Mouse (Mus musculus) liver, postnatal 0 days (tissue): ENCODE results near the gene Ang2. TPM values are rescaled to one million over a fixed set of nuclear protein-coding genes. Genes with fewer than 3 reads are reported as not detected.
"Not testable (repeated sequence)": the region's sequence is repeated elsewhere in the genome, so short reads cannot be mapped to it uniquely, and the experiment has no call there.

Source experiments
- ATAC-seq: fragments of 200-750 bp; cut with Nextera tagmentation; 2 replicates; pipeline ENCODE4 v1.8.0; 2017; ENCODE audit warnings: mild to moderate bottlenecking, moderate library complexity
- DNase-seq: peaks from one replicate; pipeline ENCODE4 v3.0.0-alpha.2; 2016
- H3K27ac ChIP-seq: fragments of 300-500 bp; sonication (generic); 2 replicates; pipeline ENCODE4 v1.5.1; 2014; ENCODE audit warnings: antibody characterized with exemption, moderate library complexity, mild to moderate bottlenecking, low read depth
- H3K27me3 ChIP-seq: fragments of 300-500 bp; sonication (generic); 2 replicates; pipeline ENCODE4 v1.6.1; 2014; ENCODE audit warnings: low read length, control low read depth, mixed read lengths; ENCODE audit not compliant: insufficient read depth
- H3K36me3 ChIP-seq: fragments of 300-500 bp; sonication (generic); replicated peaks from 2 replicates; pipeline ENCODE4 v1.6.1; 2014; ENCODE audit warnings: mild to moderate bottlenecking, control low read depth, low read length, moderate library complexity, mixed read lengths; ENCODE audit not compliant: insufficient read depth
- H3K4me1 ChIP-seq: fragments of 300-500 bp; sonication (generic); 2 replicates; pipeline ENCODE4 v1.6.1; 2014; ENCODE audit warnings: antibody characterized with exemption, mild to moderate bottlenecking, control low read depth; ENCODE audit not compliant: insufficient read depth
- H3K4me2 ChIP-seq: fragments of 300-500 bp; sonication (generic); 2 replicates; pipeline ENCODE4 v1.6.1; 2014; ENCODE audit warnings: low read depth, mild to moderate bottlenecking, low read length, moderate library complexity, mixed read lengths
- H3K4me3 ChIP-seq: fragments of 300-500 bp; sonication (generic); 2 replicates; pipeline ENCODE4 v1.5.1; 2014; ENCODE audit warnings: low read depth, low read length
- H3K9ac ChIP-seq: fragments of 300-500 bp; sonication (generic); replicated peaks from 2 replicates; pipeline ENCODE4 v1.6.1; 2014; ENCODE audit warnings: mild to moderate bottlenecking, moderate library complexity
- H3K9me3 ChIP-seq: fragments of 300-500 bp; sonication (generic); 2 replicates; pipeline ENCODE4 v1.6.1; 2016; ENCODE audit warnings: mild to moderate bottlenecking, control low read depth, low read length, mixed read lengths
- CTCF ChIP-seq: sonication (generic); IDR thresholded peaks from 2 replicates; pipeline ENCODE4 v1.5.1; 2016; ENCODE audit warnings: antibody characterized with exemption, low read depth
- EP300 ChIP-seq: IDR thresholded peaks from 2 replicates; pipeline ENCODE4 v1.6.1; 2016; ENCODE audit warnings: antibody characterized with exemption, low read depth, mild to moderate bottlenecking
- WGBS: fragments of 180-500 bp; shearing (Covaris S2); extraction: QIAGEN DNeasy Blood & Tissue Kit; methylation state at CpG from one replicate; pipeline ENCODE4 v1.1.7; 2014; ENCODE audit not compliant: insufficient replicate concordance; 5-methylcytosine and 5-hydroxymethylcytosine counted together
- polyA plus RNA-seq: library from polyadenylated mRNA; unstranded; fragments of >200 nt; fragmentation: Nextera tagmentation; extraction: Ambion mirVana; gene quantifications from 2 replicates; pipeline ENCODE4 v1.2.1, GENCODE M21; 2015

Ang2 gene
- polyA plus RNA-seq, 1 experiment from 2014 or later: not detected

- no peaks in the 10 kb centered on the region for H3K27me3 ChIP-seq
- no peak within 1 kb of the TSS for H3K4me3 ChIP-seq
- DNase-seq (no peak), ATAC-seq (no peak)
- H3K9ac ChIP-seq: no peak within 1 kb of the TSS
- H3K4me1 ChIP-seq: no peaks in the 10 kb centered on the region
- H3K36me3 ChIP-seq: no peaks in the 10 kb centered on the region
- H3K4me2 ChIP-seq: no peak within 1 kb of the TSS
- no peaks in the 10 kb centered on the region for H3K9me3 ChIP-seq
- 76% methylated on average over 2 of the region's 2 CpGs for WGBS
- no peak for TF ChIP-seq EP300
- no peak for TF ChIP-seq CTCF
- no peak within 1 kb of the TSS for H3K27ac ChIP-seq
Measured at GRCm38 (mm10) chr14:51203115-51203514, 4.2 kb upstream of the Ang2 start, which contains the start of gene Ear14. Ear14 (plus strand) TSS chr14:51203391.

GRCm38 (mm10) chr14:51200466-51200865, 1.5 kb upstream of the Ang2 start:
- Histone ChIP-seq H3K4me1 (no peaks in the 10 kb centered on the region), H3K4me2 (no peak overlapping the region), H3K27ac (no peak overlapping the region), H3K4me3 (no peak overlapping the region), H3K9ac (no peak overlapping the region), H3K27me3 (no peaks in the 10 kb centered on the region), H3K36me3 (no peaks in the 10 kb centered on the region), H3K9me3 (no peaks in the 10 kb centered on the region)
- no peak for TF ChIP-seq CTCF
- TF ChIP-seq EP300: no peak
- ATAC-seq (no peak), DNase-seq (no peak)
- 88% methylated on average over 2 of the region's 2 CpGs for WGBS

GRCm38 (mm10) chr14:51200054-51200453, 1.1 kb upstream of the Ang2 start:
- H3K36me3 ChIP-seq: no peaks in the 10 kb centered on the region
- H3K27me3 ChIP-seq: no peaks in the 10 kb centered on the region
- WGBS: 81% methylated on average over 2 of the region's 2 CpGs
- no peak for ATAC-seq
- TF ChIP-seq EP300 (no peak), CTCF (no peak)
- H3K9ac ChIP-seq: no peak overlapping the region
- H3K4me2 ChIP-seq: no peak overlapping the region
- H3K9me3 ChIP-seq: no peaks in the 10 kb centered on the region
- no peaks in the 10 kb centered on the region for H3K4me1 ChIP-seq
- DNase-seq: no peak
- H3K4me3 ChIP-seq: no peak overlapping the region
- no peak overlapping the region for H3K27ac ChIP-seq

- Histone ChIP-seq H3K4me2 (no peak overlapping the region), H3K9ac (no peak overlapping the region), H3K9me3 (no peaks in the 10 kb centered on the region), H3K4me1 (no peaks in the 10 kb centered on the region), H3K27me3 (no peaks in the 10 kb centered on the region), H3K4me3 (no peak overlapping the region), H3K27ac (no peak overlapping the region), H3K36me3 (no peaks in the 10 kb centered on the region)
- TF ChIP-seq CTCF (no peak), EP300 (no peak)
- ATAC-seq (no peak), DNase-seq (no peak)
- 93% methylated on average over 4 of the region's 4 CpGs for WGBS
Measured at GRCm38 (mm10) chr14:51195681-51196080, 3.3 kb downstream of the Ang2 start.

- DNase-seq, H3K36me3 ChIP-seq, H3K4me3 ChIP-seq, H3K4me1 ChIP-seq, H3K9me3 ChIP-seq, H3K4me2 ChIP-seq, H3K27me3 ChIP-seq, H3K9ac ChIP-seq, H3K27ac ChIP-seq, ATAC-seq: not testable (repeated sequence)
- WGBS: 68% methylated on average over 2 of the region's 2 CpGs
Measured at GRCm38 (mm10) chr14:51181051-51181450, 17.9 kb downstream of the Ang2 start.

- no peaks in the 10 kb centered on the region for H3K27me3 ChIP-seq
- no peak for ATAC-seq
- H3K9me3 ChIP-seq: no peaks in the 10 kb centered on the region
- H3K4me1 ChIP-seq: no peaks in the 10 kb centered on the region
- 77% methylated on average over 4 of the region's 4 CpGs for WGBS
- H3K4me3 ChIP-seq: no peak overlapping the region
- DNase-seq: no peak
- H3K27ac ChIP-seq: no peak overlapping the region
- H3K36me3 ChIP-seq: no peaks in the 10 kb centered on the region
- TF ChIP-seq CTCF (no peak), EP300 (no peak)
- no peak overlapping the region for H3K4me2 ChIP-seq
- H3K9ac ChIP-seq: no peak overlapping the region
Measured at GRCm38 (mm10) chr14:51173843-51174242, 25.1 kb downstream of the Ang2 start.

- H3K9ac ChIP-seq, ATAC-seq, H3K27me3 ChIP-seq, H3K4me3 ChIP-seq, H3K27ac ChIP-seq, H3K4me2 ChIP-seq, H3K9me3 ChIP-seq, H3K4me1 ChIP-seq, DNase-seq, H3K36me3 ChIP-seq: not testable (repeated sequence)
- WGBS: 50% methylated on average over 4 of the region's 4 CpGs
Measured at GRCm38 (mm10) chr14:51172947-51173346, 26.0 kb downstream of the Ang2 start.
